Mouse (Mus musculus) stomach, embryonic 16.5 days (tissue): ENCODE data around the gene Hsf4. TPM values are rescaled to one million over a fixed set of nuclear protein-coding genes. Genes with fewer than 3 reads are reported as not detected.

Experiments used
- ATAC-seq: fragments of 200-750 bp; cut with Nextera tagmentation; 2 replicates; pipeline ENCODE4 v1.8.0; 2017; ENCODE audit warnings: moderate number of reproducible peaks, moderate TSS enrichment; ENCODE audit not compliant: insufficient read depth, low FRiP score
- H3K27ac ChIP-seq: fragments of 300-500 bp; sonication (generic); 2 replicates; pipeline ENCODE4 v1.5.1; 2014; ENCODE audit warnings: low read length
- H3K27me3 ChIP-seq: fragments of 300-500 bp; sonication (generic); 2 replicates; pipeline ENCODE4 v1.6.1; 2014; ENCODE audit warnings: low read length, control low read depth, mixed read lengths; ENCODE audit not compliant: control insufficient read depth, insufficient read depth
- H3K36me3 ChIP-seq: fragments of 300-500 bp; sonication (generic); 2 replicates; pipeline ENCODE4 v1.6.1; 2014; ENCODE audit warnings: low read length; ENCODE audit not compliant: control insufficient read depth, insufficient read depth
- H3K4me1 ChIP-seq: fragments of 300-500 bp; sonication (generic); 2 replicates; pipeline ENCODE4 v1.6.1; 2014; ENCODE audit warnings: low read length, control low read depth, mixed read lengths; ENCODE audit not compliant: control insufficient read depth, insufficient read depth
- H3K4me2 ChIP-seq: fragments of 300-500 bp; sonication (generic); 2 replicates; pipeline ENCODE4 v1.6.1; 2014; ENCODE audit warnings: low read depth, low read length, mixed read lengths
- H3K4me3 ChIP-seq: fragments of 300-500 bp; sonication (generic); replicated peaks from 2 replicates; pipeline ENCODE4 v1.5.1; 2014; ENCODE audit warnings: mild to moderate bottlenecking, low read length
- H3K9ac ChIP-seq: fragments of 300-500 bp; sonication (generic); 2 replicates; pipeline ENCODE4 v1.6.1; 2014; ENCODE audit warnings: low read length
- H3K9me3 ChIP-seq: fragments of 300-500 bp; sonication (generic); replicated peaks from 2 replicates; pipeline ENCODE4 v1.6.1; 2016; ENCODE audit warnings: low read length, control low read depth; ENCODE audit not compliant: control insufficient read depth
- WGBS: fragments of 180-500 bp; shearing (Covaris S2); extraction: QIAGEN DNeasy Blood & Tissue Kit; methylation state at CpG from one replicate; pipeline ENCODE4 v1.1.7; 2014; 5-methylcytosine and 5-hydroxymethylcytosine counted together
- polyA plus RNA-seq: library from polyadenylated mRNA; unstranded; fragments of >200 nt; fragmentation: Nextera tagmentation; extraction: Ambion mirVana; gene quantifications from 2 replicates; pipeline ENCODE4 v1.2.1, GENCODE M21; 2015

Gene Hsf4
- polyA plus RNA-seq, 1 experiment from 2014 or later: not detected

GRCm38 (mm10) chr8:105295256-105295655, 25.7 kb downstream of the Hsf4 start:
- Histone ChIP-seq H3K36me3 (no peaks in the 10 kb centered on the region), H3K9ac (no peak overlapping the region), H3K4me2 (peak overlapping the region; percentile 14; the same call in 1 of the 2 replicates), H3K9me3 (no peaks in the 10 kb centered on the region), H3K27ac (no peak overlapping the region), H3K27me3 (peaks cover 5% of the 10 kb centered on the region; the same call in 1 of the 2 replicates), H3K4me1 (peaks cover 22% of the 10 kb centered on the region), H3K4me3 (peak overlapping the region; percentile 5; the same call in 1 of the 2 replicates)
- WGBS: 68% methylated on average over 11 of the region's 11 CpGs
- ATAC-seq: no peak

- H3K27ac ChIP-seq: peak within 1 kb of the TSS; percentile 50; the same call in 1 of the 2 replicates
- peak within 1 kb of the TSS; percentile 97; the same call in 1 of the 2 replicates for H3K9ac ChIP-seq
- H3K36me3 ChIP-seq: peaks cover 5% of the 10 kb centered on the region
- WGBS: 56% methylated on average over 11 of the region's 11 CpGs
- no peak for ATAC-seq
- peaks cover 16% of the 10 kb centered on the region for H3K4me1 ChIP-seq
- peak within 1 kb of the TSS; percentile 99 for H3K4me3 ChIP-seq
- peak within 1 kb of the TSS; percentile 85 for H3K4me2 ChIP-seq
- H3K27me3 ChIP-seq: no peaks in the 10 kb centered on the region
- no peaks in the 10 kb centered on the region for H3K9me3 ChIP-seq
These were observed 26.4 kb downstream of the Hsf4 start, which contains the start of gene Exoc3l for GRCm38 (mm10) chr8:105295895-105296573. Exoc3l (minus strand) TSS chr8:105296101.

GRCm38 (mm10) chr8:105297511-105298192, 28.1 kb downstream of the Hsf4 start, which contains the start of gene E2f4:
E2f4 (plus strand) TSS chr8:105297663.
- peak; percentile 91 for ATAC-seq
- Histone ChIP-seq H3K4me1 (peaks cover 16% of the 10 kb centered on the region), H3K9me3 (no peaks in the 10 kb centered on the region), H3K27ac (peak within 1 kb of the TSS; percentile 61), H3K4me3 (peak within 1 kb of the TSS; percentile 99), H3K4me2 (peak within 1 kb of the TSS; percentile 85), H3K27me3 (no peaks in the 10 kb centered on the region), H3K9ac (peak within 1 kb of the TSS; percentile 97), H3K36me3 (peaks cover 18% of the 10 kb centered on the region)
- WGBS: under 1% methylated on average over 58 of the region's 58 CpGs

GRCm38 (mm10) chr8:105298351-105299252, 29.0 kb downstream of the Hsf4 start:
- Histone ChIP-seq H3K27me3 (no peaks in the 10 kb centered on the region), H3K4me2 (peak overlapping the region; percentile 85), H3K9ac (peak overlapping the region; percentile 97), H3K9me3 (no peaks in the 10 kb centered on the region), H3K4me3 (peak overlapping the region; percentile 99), H3K36me3 (peaks cover 23% of the 10 kb centered on the region), H3K27ac (no peak overlapping the region), H3K4me1 (peaks cover 16% of the 10 kb centered on the region)
- ATAC-seq: no peak
- WGBS: 49% methylated on average over 18 of the region's 18 CpGs

- Histone ChIP-seq H3K4me3 (no peak overlapping the region), H3K27ac (no peak overlapping the region), H3K9ac (no peak overlapping the region), H3K36me3 (peaks cover 23% of the 10 kb centered on the region), H3K4me1 (peaks cover 26% of the 10 kb centered on the region), H3K4me2 (no peak overlapping the region), H3K27me3 (no peaks in the 10 kb centered on the region), H3K9me3 (no peaks in the 10 kb centered on the region)
- ATAC-seq: peak; percentile 59
- 80% methylated on average over 8 of the region's 8 CpGs for WGBS
These were observed 30.4 kb downstream of the Hsf4 start for GRCm38 (mm10) chr8:105299962-105300361.

- no peak for ATAC-seq
These were observed 33.8 kb downstream of the Hsf4 start for GRCm38 (mm10) chr8:105303396-105303795.

GRCm38 (mm10) chr8:105303874-105304273, 34.3 kb downstream of the Hsf4 start:
- Histone ChIP-seq H3K4me3 (no peak overlapping the region), H3K4me2 (no peak overlapping the region), H3K27me3 (no peaks in the 10 kb centered on the region), H3K36me3 (peaks cover 26% of the 10 kb centered on the region), H3K9me3 (no peaks in the 10 kb centered on the region), H3K4me1 (peaks cover 27% of the 10 kb centered on the region), H3K9ac (no peak overlapping the region), H3K27ac (no peak overlapping the region)
- ATAC-seq: no peak
- WGBS: 76% methylated on average over 9 of the region's 9 CpGs

More at GRCm38 (mm10) chr8:105303396-105303795, 33.8 kb downstream of the Hsf4 start:
- Histone ChIP-seq H3K9me3 (no peaks in the 10 kb centered on the region), H3K4me1 (peaks cover 31% of the 10 kb centered on the region), H3K4me2 (no peak overlapping the region), H3K36me3 (peaks cover 26% of the 10 kb centered on the region), H3K4me3 (no peak overlapping the region), H3K27me3 (no peaks in the 10 kb centered on the region), H3K9ac (no peak overlapping the region), H3K27ac (no peak overlapping the region)
- WGBS: 75% methylated on average over 8 of the region's 8 CpGs

GRCm38 (mm10) chr8:105304325-105305210, 35.0 kb downstream of the Hsf4 start:
- Histone ChIP-seq H3K27me3 (no peaks in the 10 kb centered on the region), H3K4me2 (peak overlapping the region; percentile 31; the same call in 1 of the 2 replicates), H3K36me3 (peaks cover 26% of the 10 kb centered on the region), H3K9ac (peak overlapping the region; percentile 32; the same call in 1 of the 2 replicates), H3K27ac (peak overlapping the region; percentile 95), H3K4me1 (peaks cover 24% of the 10 kb centered on the region), H3K4me3 (no peak overlapping the region), H3K9me3 (no peaks in the 10 kb centered on the region)
- 61% methylated on average over 9 of the region's 9 CpGs for WGBS
- ATAC-seq: no peak
